Mouse (Mus musculus) heart, postnatal 10 days (tissue): ENCODE measurements at regions not wholly inside any gene's neighbourhood (a gene's known extent, or its start where the extent isn't known, plus 50 kb on each side); places are given as distances from the start of the nearest gene placed in this dataset.
A peak's percentile ranks its signal among the peaks of the same experiment; 100 is the strongest.

Experiments
- DNase-seq, 2 experiments: peaks; one replicate each; pipeline ENCODE4 v3.0.0; 2021
- intact Hi-C: fragments of 180-260 bp; cut with DNase I; formaldehyde crosslinking; loops from one replicate; pipeline ENCODE4 v1.15.1; 2025

GRCm38 (mm10) chr16:29982224-29982785, 81.9 kb upstream of the Hes1 start:
- DNase-seq: no peak
- intact Hi-C loops: no loop called here

GRCm38 (mm10) chr16:29983161-29983560, 81.0 kb upstream of the Hes1 start:
- intact Hi-C loops: no loop called here
- no peak for DNase-seq

- no peak for DNase-seq
- intact Hi-C loops: no loop called here
These were observed 78.9 kb upstream of the Hes1 start for GRCm38 (mm10) chr16:29985126-29985931.

GRCm38 (mm10) chr16:29987595-29987994, 76.6 kb upstream of the Hes1 start:
- DNase-seq: no peak
- intact Hi-C loops: no loop called here

GRCm38 (mm10) chr16:29987999-29988398, 76.2 kb upstream of the Hes1 start:
- no peak for DNase-seq

GRCm38 (mm10) chr16:29989308-29989707, 74.9 kb upstream of the Hes1 start:
- intact Hi-C loops: no loop called here
- no peak for DNase-seq

More at GRCm38 (mm10) chr16:29987999-29988398, 76.2 kb upstream of the Hes1 start:
- intact Hi-C loops: no loop called here

- intact Hi-C loops: no loop called here
- DNase-seq: no peak
These were observed 73.8 kb upstream of the Hes1 start for GRCm38 (mm10) chr16:29990393-29990792.

- no peak for DNase-seq
- intact Hi-C loops: no loop called here
These were observed 73.2 kb upstream of the Hes1 start for GRCm38 (mm10) chr16:29990795-29991587.

- DNase-seq: no peak
- intact Hi-C loops: no loop called here
These were observed 72.3 kb upstream of the Hes1 start for GRCm38 (mm10) chr16:29991876-29992380.

- DNase-seq: no peak
- intact Hi-C loops: no loop called here
These were observed 71.1 kb upstream of the Hes1 start for GRCm38 (mm10) chr16:29993111-29993510.

GRCm38 (mm10) chr16:29993535-29993934, 70.6 kb upstream of the Hes1 start:
- intact Hi-C loops: no loop called here
- no peak for DNase-seq

- intact Hi-C loops: no loop called here
- DNase-seq: peak; percentile 58 to 69
These were observed 67.8 kb upstream of the Hes1 start for GRCm38 (mm10) chr16:29996139-29997069.

- intact Hi-C loops: no loop called here
- DNase-seq: no peak
These were observed 64.0 kb upstream of the Hes1 start for GRCm38 (mm10) chr16:30000166-30000565.

- intact Hi-C loops: no loop called here
- DNase-seq: peak; percentile 46 to 47
These were observed 59.1 kb upstream of the Hes1 start for GRCm38 (mm10) chr16:30005124-30005523.

- DNase-seq: no peak
- intact Hi-C loops: no loop called here
These were observed 57.4 kb upstream of the Hes1 start for GRCm38 (mm10) chr16:30006826-30007225.

GRCm38 (mm10) chr16:30008451-30009357, 55.5 kb upstream of the Hes1 start:
- intact Hi-C loops: loop anchor here (1.0 to 2.0 kb wide), 4 partner anchors 56 to 273 kb away; partner anchors contain the start of gene Hes1
- DNase-seq: peak; percentile 95 to 96

- intact Hi-C loops: loop anchor here (1.0 to 2.0 kb wide), 4 partner anchors 55 to 227 kb away; partner anchors contain the start of gene Hes1
- DNase-seq: peak; percentile 60 to 69
These were observed 54.5 kb upstream of the Hes1 start for GRCm38 (mm10) chr16:30009521-30010186.

- intact Hi-C loops: no loop called here
- no peak for DNase-seq
These were observed 51.1 kb upstream of the Hes1 start for GRCm38 (mm10) chr16:30013123-30013522.
